Mouse (Mus musculus): ENCODE measurements around the gene Rpl10. TPM values are rescaled to one million over a fixed set of nuclear protein-coding genes. Genes with fewer than 3 reads are reported as not detected.

Rpl10 gene
- polyA plus RNA-seq (2015; fragmentation: Nextera tagmentation; extraction: Ambion mirVana): 438 and 471 TPM in 2 replicates

DNA sequence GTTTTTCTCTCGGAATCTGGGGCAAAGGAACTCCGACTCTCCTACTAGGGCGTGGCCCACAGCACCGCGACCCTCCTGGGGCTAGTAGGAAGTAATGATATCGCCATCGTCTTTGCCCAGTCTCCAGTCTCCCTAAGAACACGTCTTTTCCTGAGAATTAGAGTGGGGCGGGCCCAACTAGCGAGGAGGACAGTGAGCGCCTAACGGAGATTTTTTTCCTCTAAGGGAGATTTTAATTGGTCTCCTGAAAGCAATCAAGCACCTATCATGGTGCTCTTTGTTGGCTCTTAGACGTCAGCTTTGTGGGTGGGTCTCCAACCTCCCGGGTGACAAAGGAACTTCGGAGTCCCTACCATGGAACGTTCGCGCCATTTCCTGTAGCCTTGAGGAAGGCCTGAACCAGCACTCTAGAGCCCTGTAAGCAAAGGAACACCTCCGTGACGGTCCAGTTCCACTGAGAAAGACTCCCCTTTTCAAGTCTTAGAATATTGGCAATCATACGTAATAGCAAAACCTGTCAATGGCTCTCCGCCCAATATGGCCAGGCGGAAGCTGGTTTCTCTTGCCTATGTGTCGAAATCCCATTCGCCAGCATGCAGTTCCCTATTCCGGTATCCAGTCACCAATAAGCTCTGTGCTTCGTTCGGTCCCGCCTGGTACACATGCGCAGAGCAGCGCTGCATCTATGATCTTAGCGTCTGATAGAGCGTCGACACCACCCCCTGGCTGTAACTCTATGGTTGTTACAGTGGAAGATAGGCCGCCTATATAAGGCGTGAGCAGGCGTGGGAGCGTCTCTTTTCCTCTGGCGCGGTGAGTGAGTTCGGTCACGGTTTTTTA lies at the start of gene Rpl10:
TSS of gene Rpl10 (plus strand) at position 751 of the 840 bp plus-strand sequence.
- Histone ChIP-seq H3K4me1 (ENCODE audit: insufficient read depth) (peaks cover 5% of the 10 kb centered on the region; the same call in 1 of the 2 replicates), H3K27me3 (ENCODE audit: insufficient read depth, low read length) (no peaks in the 10 kb centered on the region), H3K4me3 (ENCODE audit: low read depth, low read length) (peak within 1 kb of the TSS; percentile 68), H3K4me2 (ENCODE audit: low read depth, low read length) (peak within 1 kb of the TSS; percentile 76), H3K9ac (replicated peaks) (peak within 1 kb of the TSS; percentile 80), H3K36me3 (replicated peaks; ENCODE audit: insufficient read depth, low read length) (0 out of 2 replicates have a peak, but pooled peaks cover 4% of the 10 kb centered on the region), H3K9me3 (ENCODE audit: low read length) (no peaks in the 10 kb centered on the region), H3K27ac (ENCODE audit: low read depth) (peak within 1 kb of the TSS; percentile 77)
- TF ChIP-seq CTCF (IDR thresholded peaks at IDR 0.05; ENCODE audit: low read depth): peak; percentile 65
- TF ChIP-seq EP300 (IDR thresholded peaks at IDR 0.05; ENCODE audit: low read depth): peak; percentile 75
- peak; percentile 92 for ATAC-seq
- peak; percentile 90 for DNase-seq
- 18% methylated on average over 42 of the region's 42 CpGs for WGBS (ENCODE audit: insufficient replicate concordance)

DNA sequence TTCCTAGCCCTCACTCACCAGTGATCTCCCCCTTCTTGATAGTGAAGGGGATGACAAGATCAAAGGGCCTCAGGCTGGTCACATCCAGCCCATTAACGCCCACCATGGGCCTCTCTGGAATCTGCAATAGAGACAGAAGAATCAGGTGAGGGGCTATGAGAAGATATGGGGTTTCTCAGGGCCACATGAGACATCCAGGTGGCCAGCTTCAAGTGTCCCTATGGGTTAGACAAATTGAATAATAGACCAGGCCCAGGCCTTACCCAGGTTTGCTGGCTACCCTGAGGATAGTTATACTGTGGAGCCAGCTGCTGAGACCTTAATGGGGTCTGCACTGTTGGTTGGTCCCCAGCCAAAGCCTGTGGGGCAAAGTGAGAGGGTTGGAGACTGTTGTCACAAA lies 40.6 kb upstream of the Rpl10 start:
- Histone ChIP-seq H3K9ac (replicated peaks) (no peak overlapping the region), H3K4me1 (ENCODE audit: insufficient read depth) (no peaks in the 10 kb centered on the region), H3K27ac (ENCODE audit: low read depth) (no peak overlapping the region), H3K4me2 (ENCODE audit: low read depth, low read length) (no peak overlapping the region), H3K9me3 (ENCODE audit: low read length) (no peaks in the 10 kb centered on the region), H3K4me3 (ENCODE audit: low read depth, low read length) (no peak overlapping the region), H3K36me3 (replicated peaks; ENCODE audit: insufficient read depth, low read length) (peaks cover 3% of the 10 kb centered on the region), H3K27me3 (ENCODE audit: insufficient read depth, low read length) (no peaks in the 10 kb centered on the region)
- ATAC-seq: no peak
- no peak for TF ChIP-seq EP300 (IDR thresholded peaks at IDR 0.05; ENCODE audit: low read depth)
- TF ChIP-seq CTCF (IDR thresholded peaks at IDR 0.05; ENCODE audit: low read depth): no peak
- DNase-seq: no peak
- WGBS (ENCODE audit: insufficient replicate concordance): 68% methylated on average over 1 of the region's 1 CpGs

DNA sequence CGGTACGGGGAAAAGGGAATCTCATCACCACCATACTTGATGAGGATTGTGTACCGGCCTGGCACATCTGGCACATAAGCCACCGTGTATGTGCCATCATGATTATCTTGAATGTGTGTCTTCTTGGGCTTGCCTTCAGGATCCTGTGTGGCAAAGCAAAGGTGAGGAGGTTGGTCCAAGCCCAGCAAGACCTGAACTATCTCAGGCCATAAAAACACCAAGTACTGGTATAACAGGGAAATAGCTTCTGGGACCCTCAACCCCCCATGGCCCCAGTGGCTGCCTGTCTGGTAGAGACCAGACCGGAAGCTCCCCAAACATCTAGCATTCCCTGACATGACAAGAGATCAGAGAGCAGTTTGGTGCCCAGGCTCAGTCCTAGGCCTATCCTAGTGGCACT lies 37.4 kb upstream of the Rpl10 start:
- Histone ChIP-seq H3K4me3 (ENCODE audit: low read depth, low read length) (no peak overlapping the region), H3K36me3 (replicated peaks; ENCODE audit: insufficient read depth, low read length) (peaks cover 8% of the 10 kb centered on the region), H3K27me3 (ENCODE audit: insufficient read depth, low read length) (no peaks in the 10 kb centered on the region), H3K9me3 (ENCODE audit: low read length) (no peaks in the 10 kb centered on the region), H3K27ac (ENCODE audit: low read depth) (no peak overlapping the region), H3K4me1 (ENCODE audit: insufficient read depth) (no peaks in the 10 kb centered on the region), H3K9ac (replicated peaks) (no peak overlapping the region), H3K4me2 (ENCODE audit: low read depth, low read length) (no peak overlapping the region)
- TF ChIP-seq CTCF (IDR thresholded peaks at IDR 0.05; ENCODE audit: low read depth): no peak
- no peak for ATAC-seq
- 90% methylated on average over 5 of the region's 5 CpGs for WGBS (ENCODE audit: insufficient replicate concordance)
- DNase-seq: no peak

DNA sequence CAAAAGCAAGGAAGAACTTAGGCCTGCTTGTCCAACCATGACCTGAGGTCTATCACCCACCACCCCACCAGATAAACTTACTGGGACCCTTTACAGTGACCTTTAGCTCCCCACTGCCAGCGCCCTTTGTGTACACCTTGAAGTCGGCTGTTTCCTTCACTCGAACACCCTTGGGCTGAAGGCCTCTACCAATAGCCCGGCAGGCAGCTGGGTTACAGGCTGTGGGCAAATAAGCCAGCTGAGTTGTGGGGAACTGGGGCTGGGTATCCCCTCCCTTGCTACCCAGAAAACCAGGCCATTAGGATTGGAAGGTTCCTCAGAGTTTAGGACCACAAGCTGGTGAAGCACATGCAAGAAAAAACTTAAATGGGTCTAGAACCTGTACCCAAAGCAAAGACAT lies 30.3 kb upstream of the Rpl10 start:
- H3K9ac ChIP-seq (replicated peaks): no peak overlapping the region
- ATAC-seq: no peak
- no peak overlapping the region for H3K27ac ChIP-seq (ENCODE audit: low read depth)
- no peak for TF ChIP-seq CTCF (IDR thresholded peaks at IDR 0.05; ENCODE audit: low read depth)
- TF ChIP-seq EP300 (IDR thresholded peaks at IDR 0.05; ENCODE audit: low read depth): no peak
- no peak for DNase-seq
- peaks cover 4% of the 10 kb centered on the region for H3K4me1 ChIP-seq (ENCODE audit: insufficient read depth)
- no peaks in the 10 kb centered on the region for H3K9me3 ChIP-seq (ENCODE audit: low read length)
- 79% methylated on average over 4 of the region's 4 CpGs for WGBS (ENCODE audit: insufficient replicate concordance)
- peaks cover 21% of the 10 kb centered on the region for H3K36me3 ChIP-seq (replicated peaks; ENCODE audit: insufficient read depth, low read length)
- no peak overlapping the region for H3K4me2 ChIP-seq (ENCODE audit: low read depth, low read length)
- H3K27me3 ChIP-seq (ENCODE audit: insufficient read depth, low read length): no peaks in the 10 kb centered on the region
- no peak overlapping the region for H3K4me3 ChIP-seq (ENCODE audit: low read depth, low read length)

DNA sequence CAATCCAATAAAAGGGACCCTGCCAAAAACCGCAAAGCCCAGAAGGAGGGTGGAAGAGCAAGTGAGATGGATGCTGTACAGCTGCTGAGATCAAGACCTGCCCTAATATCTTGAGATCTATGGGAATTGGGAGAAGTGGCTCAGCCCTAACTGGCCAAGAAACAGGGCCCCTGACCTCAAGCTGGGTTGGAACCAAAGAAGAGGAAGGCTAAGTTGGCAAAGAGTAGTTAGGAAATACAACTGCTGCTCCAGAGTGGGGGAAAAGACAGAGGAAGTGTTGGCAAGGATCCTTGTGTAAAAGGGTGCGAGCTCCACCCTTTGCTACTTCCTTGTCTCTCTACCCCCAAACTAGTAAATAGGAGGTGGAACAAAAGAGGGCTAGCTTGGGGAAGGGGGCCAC lies 27.2 kb upstream of the Rpl10 start:
- DNase-seq (no peak), ATAC-seq (peak; percentile 8; the same call in 1 of the 2 replicates)
- WGBS (ENCODE audit: insufficient replicate concordance): 54% methylated on average over 2 of the region's 2 CpGs
- Histone ChIP-seq H3K27me3 (ENCODE audit: insufficient read depth, low read length) (no peaks in the 10 kb centered on the region), H3K27ac (ENCODE audit: low read depth) (peak overlapping the region; percentile 82), H3K36me3 (replicated peaks; ENCODE audit: insufficient read depth, low read length) (peaks cover 14% of the 10 kb centered on the region; the same call in 1 of the 2 replicates), H3K9me3 (ENCODE audit: low read length) (no peaks in the 10 kb centered on the region), H3K9ac (replicated peaks) (no peak overlapping the region), H3K4me1 (ENCODE audit: insufficient read depth) (peaks cover 7% of the 10 kb centered on the region), H3K4me2 (ENCODE audit: low read depth, low read length) (peak overlapping the region; percentile 74), H3K4me3 (ENCODE audit: low read depth, low read length) (peak overlapping the region; percentile 15; the same call in 1 of the 2 replicates)
- TF ChIP-seq CTCF (IDR thresholded peaks at IDR 0.05; ENCODE audit: low read depth) (no peak), EP300 (IDR thresholded peaks at IDR 0.05; ENCODE audit: low read depth) (no peak)

DNA sequence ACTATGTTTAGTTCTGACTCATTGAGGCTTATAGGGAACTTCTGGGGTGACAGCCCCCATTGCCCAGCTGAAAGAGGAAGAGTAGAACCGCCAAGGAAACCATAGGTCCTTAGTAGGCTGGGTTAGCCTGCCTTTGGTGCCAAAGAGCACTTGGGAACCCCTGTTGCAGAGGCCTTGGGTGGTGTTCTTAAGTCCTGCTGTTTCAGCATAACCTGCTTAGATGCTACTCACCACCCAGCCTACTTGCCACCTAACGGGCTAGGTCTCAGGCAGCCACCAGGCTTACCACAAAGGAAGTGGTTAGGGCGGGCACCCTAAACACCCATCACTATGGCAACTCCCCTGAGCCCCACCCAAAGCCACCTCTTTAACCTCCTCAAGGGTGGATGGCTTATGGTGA lies 26.8 kb upstream of the Rpl10 start:
- H3K27ac ChIP-seq (ENCODE audit: low read depth): peak overlapping the region; percentile 82
- TF ChIP-seq EP300 (IDR thresholded peaks at IDR 0.05; ENCODE audit: low read depth) (no peak), CTCF (IDR thresholded peaks at IDR 0.05; ENCODE audit: low read depth) (no peak)
- DNase-seq: peak; percentile 60
- no peak overlapping the region for H3K9ac ChIP-seq (replicated peaks)
- peak; percentile 52 for ATAC-seq
- H3K4me1 ChIP-seq (ENCODE audit: insufficient read depth): peaks cover 7% of the 10 kb centered on the region
- no peaks in the 10 kb centered on the region for H3K27me3 ChIP-seq (ENCODE audit: insufficient read depth, low read length)
- 29% methylated on average over 3 of the region's 3 CpGs for WGBS (ENCODE audit: insufficient replicate concordance)
- peak overlapping the region; percentile 74 for H3K4me2 ChIP-seq (ENCODE audit: low read depth, low read length)
- H3K4me3 ChIP-seq (ENCODE audit: low read depth, low read length): peak overlapping the region; percentile 56
- no peaks in the 10 kb centered on the region for H3K9me3 ChIP-seq (ENCODE audit: low read length)
- peaks cover 14% of the 10 kb centered on the region; the same call in 1 of the 2 replicates for H3K36me3 ChIP-seq (replicated peaks; ENCODE audit: insufficient read depth, low read length)

Data from liver, postnatal 0 days (tissue).